Mouse (Mus musculus) heart, embryonic 13.5 days (tissue): Measurements from ENCODE around the gene Gm12830. TPM values are rescaled to one million over a fixed set of nuclear protein-coding genes. Genes with fewer than 3 reads are reported as not detected.

ENCODE experiments used
- ATAC-seq: fragments of 200-750 bp; cut with Nextera tagmentation; 2 replicates; pipeline ENCODE4 v1.8.0; 2017; ENCODE audit warnings: moderate TSS enrichment; ENCODE audit not compliant: insufficient number of reproducible peaks, low FRiP score, low TSS enrichment; ENCODE audit errors: extremely low read depth
- H3K27ac ChIP-seq: fragments of 300-500 bp; sonication (generic); replicated peaks from 2 replicates; pipeline ENCODE4 v1.5.1; 2015; ENCODE audit warnings: moderate library complexity, mild to moderate bottlenecking, inconsistent platforms
- H3K27me3 ChIP-seq: fragments of 300-500 bp; sonication (generic); replicated peaks from 2 replicates; pipeline ENCODE4 v1.6.1; 2015; ENCODE audit warnings: mild to moderate bottlenecking, inconsistent platforms
- H3K36me3 ChIP-seq: fragments of 300-500 bp; sonication (generic); 2 replicates; pipeline ENCODE4 v1.6.1; 2015; ENCODE audit warnings: mild to moderate bottlenecking, inconsistent platforms
- H3K4me1 ChIP-seq: fragments of 300-500 bp; sonication (generic); 2 replicates; pipeline ENCODE4 v1.6.1; 2015; ENCODE audit warnings: inconsistent platforms
- H3K4me2 ChIP-seq: fragments of 300-500 bp; sonication (generic); 2 replicates; pipeline ENCODE4 v1.6.1; 2015; ENCODE audit warnings: inconsistent platforms, mild to moderate bottlenecking, moderate library complexity
- H3K4me3 ChIP-seq: fragments of 300-500 bp; sonication (generic); 2 replicates; pipeline ENCODE4 v1.5.1; 2015; ENCODE audit warnings: moderate library complexity, mild to moderate bottlenecking, inconsistent platforms
- H3K9ac ChIP-seq: fragments of 300-500 bp; sonication (generic); 2 replicates; pipeline ENCODE4 v1.6.1; 2015; ENCODE audit warnings: inconsistent platforms, mild to moderate bottlenecking, moderate library complexity
- H3K9me3 ChIP-seq: fragments of 300-500 bp; sonication (generic); 2 replicates; pipeline ENCODE4 v1.6.1; 2016; ENCODE audit warnings: inconsistent platforms
- WGBS: fragments of 180-500 bp; shearing (Covaris S2); methylation state at CpG from one replicate; pipeline ENCODE4 v1.1.7; 2015; ENCODE audit warnings: mixed read lengths; 5-methylcytosine and 5-hydroxymethylcytosine counted together
- polyA plus RNA-seq: library from polyadenylated mRNA; unstranded; fragments of >200 nt; fragmentation: Nextera tagmentation; extraction: Ambion mirVana; gene quantifications from 2 replicates; pipeline ENCODE4 v1.2.1, GENCODE M21; 2015

The Gm12830 gene
- not detected in 2 replicates for polyA plus RNA-seq

- Histone ChIP-seq H3K36me3 (no peaks in the 10 kb centered on the region), H3K27ac (no peak within 1 kb of the TSS), H3K9me3 (no peaks in the 10 kb centered on the region), H3K9ac (peak within 1 kb of the TSS; percentile 74), H3K4me3 (peak within 1 kb of the TSS; percentile 51), H3K27me3 (peaks cover 85% of the 10 kb centered on the region), H3K4me2 (peak within 1 kb of the TSS; percentile 71), H3K4me1 (peaks cover 4% of the 10 kb centered on the region; the same call in 1 of the 2 replicates)
- 0 out of 2 replicates have a peak, but pooled peaks have one; percentile 16 for ATAC-seq
- under 1% methylated on average over 49 of the region's 51 CpGs for WGBS
Observed at GRCm38 (mm10) chr4:114821567-114822192, at the start of gene Gm12830. Gene Gm12830, plus strand, starts transcription at chr4:114821722.

- H3K9ac ChIP-seq, result no peak overlapping the region
- WGBS, result 62% methylated on average over 1 of the region's 1 CpGs
Observed at GRCm38 (mm10) chr4:114773316-114773715, 48.2 kb upstream of the Gm12830 start.

GRCm38 (mm10) chr4:114777625-114778202, 43.8 kb upstream of the Gm12830 start:
- no peak overlapping the region for H3K4me3 ChIP-seq
- no peak overlapping the region for H3K4me2 ChIP-seq
- 62% methylated on average over 11 of the region's 11 CpGs for WGBS
- no peaks in the 10 kb centered on the region for H3K27me3 ChIP-seq
- ATAC-seq, result no peak
- H3K4me1 ChIP-seq, result no peaks in the 10 kb centered on the region
- no peaks in the 10 kb centered on the region for H3K9me3 ChIP-seq
- no peak overlapping the region for H3K9ac ChIP-seq
- no peak overlapping the region for H3K27ac ChIP-seq
- no peaks in the 10 kb centered on the region for H3K36me3 ChIP-seq

More at GRCm38 (mm10) chr4:114773316-114773715, 48.2 kb upstream of the Gm12830 start:
- Histone ChIP-seq H3K36me3 (no peaks in the 10 kb centered on the region), H3K4me2 (no peak overlapping the region), H3K9me3 (no peaks in the 10 kb centered on the region), H3K27me3 (no peaks in the 10 kb centered on the region; the same call in 1 of the 2 replicates), H3K4me3 (no peak overlapping the region), H3K4me1 (no peaks in the 10 kb centered on the region), H3K27ac (no peak overlapping the region)
- no peak for ATAC-seq

- H3K9me3 ChIP-seq, result no peaks in the 10 kb centered on the region
- no peak overlapping the region for H3K9ac ChIP-seq
- H3K4me2 ChIP-seq, result no peak overlapping the region
- no peak for ATAC-seq
- H3K4me1 ChIP-seq, result no peaks in the 10 kb centered on the region
- no peak overlapping the region for H3K27ac ChIP-seq
- 61% methylated on average over 7 of the region's 7 CpGs for WGBS
- no peak overlapping the region for H3K4me3 ChIP-seq
- 0 out of 2 replicates have a peak, but pooled peaks cover 6% of the 10 kb centered on the region for H3K27me3 ChIP-seq
- H3K36me3 ChIP-seq, result no peaks in the 10 kb centered on the region
Observed at GRCm38 (mm10) chr4:114778716-114779474, 42.6 kb upstream of the Gm12830 start.

- Histone ChIP-seq H3K9ac (no peak overlapping the region), H3K9me3 (no peaks in the 10 kb centered on the region), H3K4me3 (no peak overlapping the region), H3K4me2 (no peak overlapping the region), H3K27me3 (0 out of 2 replicates have a peak, but pooled peaks cover 6% of the 10 kb centered on the region), H3K4me1 (no peaks in the 10 kb centered on the region), H3K36me3 (no peaks in the 10 kb centered on the region), H3K27ac (no peak overlapping the region)
- ATAC-seq, result no peak
- WGBS, result 42% methylated on average over 5 of the region's 5 CpGs
Observed at GRCm38 (mm10) chr4:114779475-114779757, 42.1 kb upstream of the Gm12830 start.

- Histone ChIP-seq H3K4me1 (no peaks in the 10 kb centered on the region), H3K27me3 (0 out of 2 replicates have a peak, but pooled peaks cover 6% of the 10 kb centered on the region), H3K36me3 (no peaks in the 10 kb centered on the region), H3K4me2 (no peak overlapping the region), H3K4me3 (no peak overlapping the region), H3K27ac (no peak overlapping the region), H3K9ac (no peak overlapping the region), H3K9me3 (no peaks in the 10 kb centered on the region)
- ATAC-seq, result no peak
- WGBS, result 67% methylated on average over 17 of the region's 17 CpGs
Observed at GRCm38 (mm10) chr4:114779758-114780546, 41.6 kb upstream of the Gm12830 start.

GRCm38 (mm10) chr4:114782851-114783250, 38.7 kb upstream of the Gm12830 start:
- Histone ChIP-seq H3K27me3 (peaks cover 12% of the 10 kb centered on the region; the same call in 1 of the 2 replicates), H3K4me3 (no peak overlapping the region), H3K9me3 (no peaks in the 10 kb centered on the region), H3K36me3 (no peaks in the 10 kb centered on the region), H3K4me1 (no peaks in the 10 kb centered on the region), H3K27ac (no peak overlapping the region), H3K4me2 (no peak overlapping the region), H3K9ac (no peak overlapping the region)
- no peak for ATAC-seq
- WGBS, result 62% methylated on average over 7 of the region's 7 CpGs

- Histone ChIP-seq H3K4me1 (no peaks in the 10 kb centered on the region), H3K4me2 (no peak overlapping the region), H3K27ac (no peak overlapping the region), H3K9me3 (no peaks in the 10 kb centered on the region), H3K9ac (no peak overlapping the region), H3K27me3 (peaks cover 20% of the 10 kb centered on the region), H3K36me3 (no peaks in the 10 kb centered on the region), H3K4me3 (no peak overlapping the region)
- no peak for ATAC-seq
- WGBS, result 72% methylated on average over 2 of the region's 2 CpGs
Observed at GRCm38 (mm10) chr4:114784735-114785134, 36.8 kb upstream of the Gm12830 start.

- WGBS, result 32% methylated on average over 4 of the region's 4 CpGs
- H3K4me3 ChIP-seq, result no peak overlapping the region
Observed at GRCm38 (mm10) chr4:114788856-114789255, 32.7 kb upstream of the Gm12830 start.

GRCm38 (mm10) chr4:114791650-114792049, 29.9 kb upstream of the Gm12830 start:
- Histone ChIP-seq H3K4me3 (no peak overlapping the region), H3K27me3 (peaks cover 18% of the 10 kb centered on the region; the same call in 1 of the 2 replicates), H3K36me3 (no peaks in the 10 kb centered on the region), H3K4me2 (no peak overlapping the region), H3K4me1 (no peaks in the 10 kb centered on the region), H3K27ac (no peak overlapping the region), H3K9me3 (no peaks in the 10 kb centered on the region), H3K9ac (no peak overlapping the region)
- WGBS, result 57% methylated on average over 9 of the region's 9 CpGs
- ATAC-seq, result no peak

More at GRCm38 (mm10) chr4:114788856-114789255, 32.7 kb upstream of the Gm12830 start:
- Histone ChIP-seq H3K9ac (no peak overlapping the region), H3K27me3 (peaks cover 23% of the 10 kb centered on the region), H3K9me3 (no peaks in the 10 kb centered on the region), H3K27ac (no peak overlapping the region), H3K36me3 (no peaks in the 10 kb centered on the region), H3K4me2 (no peak overlapping the region), H3K4me1 (no peaks in the 10 kb centered on the region)
- no peak for ATAC-seq

- H3K9me3 ChIP-seq, result no peaks in the 10 kb centered on the region
- no peak overlapping the region for H3K4me2 ChIP-seq
- peaks cover 21% of the 10 kb centered on the region; the same call in 1 of the 2 replicates for H3K27me3 ChIP-seq
- H3K4me1 ChIP-seq, result no peaks in the 10 kb centered on the region
- no peak overlapping the region for H3K4me3 ChIP-seq
- H3K9ac ChIP-seq, result no peak overlapping the region
- WGBS, result 77% methylated on average over 2 of the region's 2 CpGs
- no peak for ATAC-seq
- no peak overlapping the region for H3K27ac ChIP-seq
- no peaks in the 10 kb centered on the region for H3K36me3 ChIP-seq
Observed at GRCm38 (mm10) chr4:114793836-114794235, 27.7 kb upstream of the Gm12830 start.
